Mouse (Mus musculus): ENCODE results near the gene Card9.

Gene Card9

DNA sequence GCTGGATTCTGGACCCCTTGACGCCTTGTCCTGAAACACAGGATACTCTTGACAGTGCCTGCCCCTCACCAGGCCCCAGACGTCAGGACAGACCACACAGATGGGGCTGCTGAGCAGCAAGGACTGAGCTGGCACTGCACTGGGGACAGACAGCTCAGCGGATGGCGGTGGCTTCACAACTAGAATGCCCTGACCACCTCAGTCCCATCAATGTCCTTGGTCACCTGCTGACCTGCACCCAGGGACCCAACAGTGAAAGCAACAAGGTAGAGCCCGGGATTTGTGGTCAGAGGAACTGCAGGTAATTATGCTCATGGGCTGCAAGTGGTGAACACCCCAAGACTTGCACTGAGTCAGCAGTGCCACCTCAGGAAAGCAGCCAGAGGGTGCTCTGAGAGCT, 2.3 kb upstream of the Card9 start:
- in situ Hi-C loops (cut with MboI) = no loop called here

DNA sequence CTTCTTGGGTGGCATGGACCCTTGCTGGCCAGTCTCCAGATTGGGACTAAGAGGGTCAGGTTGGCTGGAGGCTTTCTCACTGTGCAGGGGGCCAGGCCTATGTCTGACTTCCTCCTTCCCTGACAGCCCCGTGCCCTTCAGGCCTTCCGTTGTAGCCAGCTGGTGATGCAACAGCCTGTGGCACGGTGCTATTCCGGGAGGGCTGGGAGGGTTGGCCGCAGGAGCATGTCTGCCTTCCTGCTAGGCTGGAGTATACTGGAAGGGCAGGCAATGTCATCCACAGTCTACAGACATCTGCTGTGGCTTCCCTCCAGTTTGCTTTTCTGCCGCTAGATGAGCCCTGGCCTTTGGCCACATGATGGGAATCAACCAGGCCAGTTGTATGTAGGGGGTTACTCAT, 735 bp downstream of the Card9 start:
- in situ Hi-C loops (cut with MboI) = no loop called here

DNA sequence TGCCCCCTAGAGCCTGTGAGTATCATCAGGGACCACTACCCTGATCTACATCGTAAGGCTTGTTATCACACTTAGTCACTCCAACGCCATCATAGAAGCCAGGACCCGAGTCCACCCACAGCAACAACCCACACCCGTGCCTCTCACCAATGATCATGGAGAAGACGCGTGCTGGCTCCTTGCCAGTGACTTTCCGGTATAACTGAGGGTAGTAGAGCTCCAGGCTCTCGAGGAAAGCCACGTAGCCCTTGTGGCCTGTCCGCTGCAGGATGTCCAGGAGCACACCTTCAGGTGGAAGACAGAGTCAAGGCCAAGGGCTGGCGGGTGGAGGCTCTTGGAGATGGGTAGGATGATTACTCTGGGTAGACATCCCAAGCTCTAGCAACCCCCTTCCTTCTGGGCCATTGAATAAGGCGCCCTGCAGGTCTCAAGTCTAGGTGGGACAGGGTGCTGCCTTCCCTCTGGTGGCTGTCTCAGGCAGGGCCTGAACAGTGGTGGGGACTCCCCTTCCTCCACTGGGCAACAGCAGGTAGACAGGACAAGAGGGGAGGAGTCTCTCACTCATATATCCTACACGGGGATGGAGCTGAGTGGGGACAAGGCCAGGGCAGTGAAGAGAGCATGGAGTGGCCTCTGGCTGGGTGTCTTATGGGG, 1.9 kb downstream of the Card9 start:
- in situ Hi-C loops (cut with MboI) = no loop called here

DNA sequence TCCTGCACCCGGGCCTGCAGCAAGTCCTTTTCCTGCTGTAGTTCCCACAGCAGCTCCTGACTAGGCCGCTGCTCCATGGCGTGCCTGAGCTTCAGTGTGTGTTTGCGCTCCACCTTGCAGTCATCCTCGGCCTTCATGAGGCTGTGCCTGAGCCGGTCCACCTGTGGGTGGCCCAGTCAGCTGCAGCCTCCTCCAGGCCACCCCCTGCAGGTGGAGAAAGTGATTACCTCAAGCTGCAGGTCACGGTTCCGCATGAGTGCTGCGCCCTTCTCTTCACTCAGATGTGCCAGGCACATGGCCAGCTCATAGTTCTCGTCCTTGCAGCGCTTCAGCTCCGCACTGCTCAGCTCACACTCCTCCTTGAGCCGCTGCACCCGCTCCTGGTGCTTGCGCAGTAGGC, 3.2 kb downstream of the Card9 start:
- in situ Hi-C loops (cut with MboI) = no loop called here

DNA sequence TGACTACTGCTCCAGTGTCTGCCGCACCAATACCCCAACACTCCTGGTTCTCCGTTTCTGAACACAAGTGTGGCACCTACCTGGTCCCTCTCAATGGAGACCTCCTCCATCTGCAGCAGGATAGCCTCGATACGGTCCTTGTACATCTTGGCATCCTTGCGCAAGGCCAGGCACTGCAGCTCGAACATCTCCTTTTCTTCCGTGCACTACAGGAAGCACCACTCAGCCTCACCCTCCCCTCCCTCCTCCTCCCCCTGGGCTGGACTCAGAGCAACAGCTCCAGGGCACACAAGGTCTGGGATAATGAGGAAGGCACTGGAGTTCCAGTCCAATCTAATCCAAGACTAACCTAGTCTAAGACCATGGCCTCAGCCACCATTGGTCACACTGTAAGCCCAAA, 4.0 kb downstream of the Card9 start:
- in situ Hi-C loops (cut with MboI) = no loop called here

DNA sequence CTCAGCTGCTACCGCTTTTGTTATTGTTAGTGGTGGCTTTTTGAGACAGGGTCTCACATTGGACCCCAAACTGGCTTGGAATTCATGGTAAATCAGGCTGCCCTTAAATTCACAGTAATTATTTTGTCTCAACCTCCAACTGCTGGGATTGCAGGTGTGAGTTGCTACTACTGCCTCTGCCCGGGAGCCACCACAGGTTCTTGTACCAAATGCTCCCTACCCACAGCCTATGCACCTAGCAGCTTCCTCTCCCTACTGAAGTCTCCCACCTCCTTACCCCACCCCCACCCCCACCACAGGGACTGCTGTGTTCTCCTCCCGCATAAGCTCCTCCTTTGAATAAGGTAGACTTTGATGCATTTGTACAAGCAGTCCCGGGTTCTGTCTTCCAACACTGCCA, 4.5 kb downstream of the Card9 start:
- in situ Hi-C loops (cut with MboI) = no loop called here

DNA sequence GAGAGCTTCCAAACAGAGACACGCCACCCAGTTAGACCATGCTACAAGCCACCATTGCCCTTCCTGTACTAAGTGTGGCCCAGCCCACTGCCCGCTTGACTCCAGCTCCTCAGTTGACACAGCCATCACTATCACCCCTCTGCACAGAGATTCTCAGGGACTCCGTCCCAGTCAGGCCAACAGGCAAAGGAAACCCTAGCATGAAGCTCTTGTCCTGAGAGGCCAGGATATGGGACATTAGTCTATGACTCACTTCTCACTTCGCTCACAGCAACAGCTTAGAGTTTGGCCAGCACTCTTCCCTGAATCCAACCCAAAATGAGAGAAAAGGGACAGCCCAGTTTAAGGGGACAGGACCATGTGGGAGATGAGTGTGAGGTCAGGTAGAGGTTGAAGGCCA, 6.3 kb downstream of the Card9 start:
- in situ Hi-C loops (cut with MboI) = no loop called here

DNA sequence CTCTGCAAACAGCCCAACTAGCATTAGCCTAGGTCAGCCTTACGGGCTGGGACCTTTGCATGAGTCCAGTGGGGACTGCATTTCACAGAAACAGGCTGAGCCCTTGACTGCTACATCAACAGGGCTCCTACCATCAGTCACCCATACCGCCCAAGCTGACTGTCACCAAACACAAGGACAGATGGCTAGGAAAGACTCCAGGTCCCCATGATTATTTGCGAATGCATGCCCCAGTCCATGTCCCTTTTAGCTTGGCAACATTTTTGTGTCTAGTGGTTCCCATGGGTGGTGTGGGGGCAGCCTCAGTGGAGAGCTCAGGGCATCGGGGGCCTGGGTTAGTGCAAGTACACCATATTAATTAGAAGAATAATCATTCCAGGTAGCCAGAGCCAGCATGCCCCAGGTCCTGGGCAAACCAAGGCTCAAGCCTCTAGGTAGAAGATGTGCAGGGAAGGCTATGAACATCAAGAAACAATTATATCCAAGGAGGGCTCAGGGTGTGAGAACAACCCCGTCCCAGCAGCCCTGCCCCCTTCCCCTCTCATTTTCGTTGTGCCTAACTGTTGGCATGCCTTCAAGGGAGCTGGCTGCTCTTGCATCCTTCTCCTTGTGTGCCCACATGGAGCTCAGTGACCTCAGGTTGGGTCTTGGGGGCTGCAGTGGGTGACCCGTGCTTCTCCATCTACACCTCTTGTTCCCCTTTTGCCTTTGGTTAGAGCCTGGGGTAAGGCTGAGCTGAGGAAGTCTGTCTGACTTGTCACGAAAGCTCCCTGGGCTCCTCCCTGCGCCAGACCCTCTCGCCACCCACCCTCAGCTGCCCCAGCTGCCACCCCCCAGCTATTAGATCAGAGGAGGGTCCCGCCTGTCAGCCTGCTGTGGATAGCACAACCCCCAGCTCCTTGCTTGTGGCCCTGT, 7.4 kb downstream of the Card9 start:
- in situ Hi-C loops (cut with MboI) = no loop called here

DNA sequence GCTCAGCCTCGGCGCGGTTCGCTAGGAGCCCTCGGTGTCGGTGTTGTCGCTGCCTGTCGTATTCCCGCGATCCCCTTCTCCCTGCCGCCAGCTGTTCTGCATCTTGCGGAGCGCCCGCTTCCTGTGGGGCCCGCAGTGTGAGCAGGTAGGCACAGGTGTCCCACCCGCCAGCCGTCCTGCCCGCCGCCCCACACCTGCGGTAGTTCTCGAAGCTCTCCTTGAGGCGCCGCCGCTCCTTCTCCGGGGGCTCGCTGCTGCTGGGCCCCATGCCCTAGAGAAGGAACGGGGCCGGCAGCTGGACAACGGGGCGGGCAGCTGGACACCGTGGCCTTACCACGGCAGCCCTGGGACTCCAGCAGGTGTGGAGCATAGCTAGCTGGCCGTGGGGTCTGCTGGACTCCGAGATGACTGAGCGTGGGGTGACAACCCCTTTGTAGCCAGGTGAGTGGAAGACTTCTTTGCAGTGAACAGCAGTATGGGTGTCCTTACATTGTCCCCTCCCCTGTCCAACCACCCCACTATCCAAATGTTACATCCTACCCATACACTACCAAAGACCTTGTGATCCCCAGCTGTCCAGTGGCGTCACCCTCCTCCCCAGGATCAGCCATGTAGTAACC, 8.3 kb downstream of the Card9 start:
- in situ Hi-C loops (cut with MboI) = no loop called here

DNA sequence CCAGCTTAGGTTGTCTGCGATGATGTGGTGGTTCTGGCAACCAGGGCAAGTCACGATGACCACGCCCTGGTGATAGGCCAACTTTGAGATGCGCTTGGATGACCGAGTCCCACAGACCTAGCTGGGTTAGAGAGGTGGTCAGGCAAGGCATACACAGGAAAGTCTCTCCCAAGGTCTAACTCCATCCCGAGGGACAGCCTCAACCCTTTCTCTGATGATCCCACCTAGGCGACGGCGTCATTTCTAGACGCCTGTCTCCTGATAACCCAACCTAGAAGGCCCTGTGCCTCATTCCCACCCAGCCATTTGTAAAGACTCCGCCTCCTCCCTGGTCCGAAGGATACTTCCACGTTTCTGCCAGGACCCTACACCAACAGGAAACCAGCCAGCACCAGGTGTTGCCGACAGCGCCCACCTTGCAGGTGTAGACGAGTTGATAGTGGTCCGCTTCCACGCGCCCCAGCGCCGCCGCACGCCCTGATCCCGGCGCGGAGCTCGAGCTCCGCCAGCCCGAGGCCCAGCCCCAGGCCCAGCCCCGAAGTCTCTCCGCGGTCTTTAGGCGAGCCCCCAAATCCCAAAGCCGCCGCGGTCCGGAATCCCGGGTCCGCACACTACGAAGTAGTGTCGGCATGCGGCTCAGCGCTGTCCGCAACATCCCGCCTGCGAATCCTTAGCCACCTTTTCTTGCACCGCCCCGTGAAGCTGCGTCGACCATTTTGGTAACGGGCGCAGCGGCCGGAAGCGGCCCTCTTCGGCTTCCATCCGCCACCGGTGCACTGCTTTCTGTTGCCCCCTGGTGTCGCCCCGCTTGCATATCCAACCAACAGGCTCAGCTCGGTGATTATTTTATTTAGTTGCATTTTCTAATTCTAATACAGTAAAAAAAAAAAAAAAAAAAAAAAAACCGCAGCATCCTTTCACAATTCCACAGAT, 9.1 kb downstream of the Card9 start, which contains the start of gene Dnlz:
Gene Dnlz, minus strand, starts transcription at position 753 of the 933 bp plus-strand sequence.
- in situ Hi-C loops (cut with MboI) = no loop called here

DNA sequence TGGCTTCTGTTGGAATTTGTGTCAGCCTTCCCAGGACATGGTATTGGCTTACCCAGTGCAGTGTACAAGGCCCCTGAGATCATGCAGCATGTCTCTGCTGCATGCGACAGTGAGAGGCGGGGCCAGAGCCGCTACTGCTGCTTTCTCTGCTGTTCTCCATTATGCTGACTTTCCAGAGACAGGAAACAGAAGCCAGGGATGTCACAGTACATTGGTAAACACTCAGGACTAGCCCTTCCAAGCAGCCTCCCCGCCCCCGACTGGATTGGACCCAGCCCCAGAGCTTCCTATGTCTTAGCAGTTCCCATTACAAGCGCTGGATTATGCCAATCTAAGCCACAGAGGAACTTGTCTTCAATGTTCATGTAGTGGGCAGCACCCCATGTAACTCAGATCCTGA, 12.5 kb downstream of the Card9 start:
- in situ Hi-C loops (cut with MboI) = no loop called here

DNA sequence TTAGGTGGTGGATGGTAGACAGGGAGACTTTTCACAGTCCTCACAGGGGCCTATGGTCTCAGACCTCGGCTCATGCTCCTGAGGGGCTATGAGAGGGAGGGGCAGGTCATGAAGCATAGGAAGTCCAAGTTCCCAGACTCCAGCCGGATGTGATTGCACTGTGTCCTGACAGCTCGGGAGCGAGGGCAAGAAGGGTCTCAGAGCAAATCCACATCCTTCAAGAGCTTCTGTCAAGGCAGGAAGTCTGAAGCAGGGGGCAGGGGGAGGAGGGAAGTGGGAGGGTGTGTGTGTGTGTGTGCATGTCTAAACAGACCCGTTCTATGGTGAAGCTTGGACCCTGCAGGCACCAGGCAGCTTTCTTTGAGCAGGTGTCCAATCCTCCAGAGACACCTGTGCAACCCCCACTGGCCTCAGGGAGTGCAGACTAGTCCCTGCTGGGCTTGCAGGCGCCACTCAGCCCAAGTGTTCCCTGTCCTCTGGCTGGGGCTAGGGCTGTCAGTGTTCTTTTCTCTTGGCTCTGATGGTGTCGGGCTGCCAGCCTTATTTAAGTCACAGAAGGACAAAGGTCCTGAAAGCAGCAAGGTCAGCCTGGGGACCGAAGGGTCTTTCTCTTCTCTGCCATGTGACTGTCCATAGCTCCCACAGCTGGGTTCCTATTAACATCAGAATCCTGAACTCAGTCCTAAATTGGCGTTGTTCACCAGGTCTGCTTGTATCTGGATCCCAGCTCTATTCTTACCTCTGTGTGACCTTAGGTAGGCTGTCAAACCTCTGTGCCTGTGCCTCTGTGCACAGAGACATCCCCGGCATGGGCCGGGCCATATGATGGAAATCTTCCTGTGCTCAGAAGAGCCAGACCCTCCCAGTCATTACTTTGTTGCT, 17.9 kb downstream of the Card9 start:
- in situ Hi-C loops (cut with MboI) = no loop called here

DNA sequence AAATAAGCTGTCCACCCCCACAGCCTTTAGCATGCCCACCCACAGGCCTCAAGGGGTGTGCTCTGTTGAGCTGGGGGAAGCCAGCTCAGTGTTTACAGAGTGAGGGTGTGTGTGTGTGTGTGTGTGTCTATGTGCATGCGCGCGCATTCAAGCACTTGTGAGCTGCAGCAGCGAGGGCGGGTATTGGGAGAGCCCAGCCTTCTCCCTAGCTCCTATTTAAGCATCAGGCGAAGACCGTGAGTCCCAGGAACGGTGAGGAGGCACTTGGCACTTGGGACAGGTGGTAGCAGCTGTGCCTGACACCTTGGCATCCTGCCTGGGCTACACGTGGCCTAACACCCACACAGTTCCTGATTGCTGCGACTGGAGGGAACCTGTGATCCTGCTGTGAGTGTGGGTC, 18.7 kb downstream of the Card9 start:
- in situ Hi-C loops (cut with MboI) = no loop called here

DNA sequence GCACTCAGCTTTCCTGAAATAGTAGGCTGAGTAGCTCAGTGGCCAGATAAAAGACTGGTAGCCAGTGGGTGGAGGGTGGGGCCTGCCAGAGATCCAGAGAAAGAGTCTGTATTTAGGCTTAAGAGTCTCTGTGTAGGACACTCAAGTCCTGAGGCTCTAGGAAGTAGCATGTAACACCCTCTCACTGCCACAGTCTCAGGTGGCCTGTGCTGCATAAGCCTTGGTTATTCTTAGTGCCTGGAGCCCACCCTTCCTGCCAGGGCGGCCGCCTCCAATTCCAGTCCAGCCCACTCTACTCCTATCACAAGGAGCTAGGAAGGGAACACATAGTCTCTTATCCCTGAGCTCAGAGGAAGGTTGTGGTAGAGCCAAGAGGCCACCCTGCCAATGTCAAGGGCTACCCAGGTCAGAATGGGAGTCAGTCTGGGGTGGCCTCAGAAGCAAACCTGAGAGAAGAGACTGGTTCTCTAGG, 19.2 kb downstream of the Card9 start:
- in situ Hi-C loops (cut with MboI) = no loop called here

DNA sequence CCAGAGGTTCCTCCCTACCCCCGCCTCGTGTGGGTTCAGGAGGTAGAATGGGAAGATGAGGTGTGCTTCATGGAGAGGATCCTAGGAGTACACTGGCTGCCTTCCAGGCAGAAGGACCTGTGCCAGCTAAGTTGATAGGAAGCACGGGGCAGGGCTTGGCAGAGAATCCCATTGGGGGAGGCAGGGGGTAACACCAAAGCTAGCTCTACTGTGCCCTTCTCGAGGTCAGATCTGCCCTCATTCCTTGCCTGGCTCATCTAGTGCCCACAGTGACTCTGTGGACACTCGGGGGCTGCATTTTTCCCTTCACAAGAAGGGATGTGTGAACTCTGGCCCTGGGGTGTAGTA, 21.5 kb downstream of the Card9 start:
- in situ Hi-C loops (cut with MboI) = no loop called here

DNA sequence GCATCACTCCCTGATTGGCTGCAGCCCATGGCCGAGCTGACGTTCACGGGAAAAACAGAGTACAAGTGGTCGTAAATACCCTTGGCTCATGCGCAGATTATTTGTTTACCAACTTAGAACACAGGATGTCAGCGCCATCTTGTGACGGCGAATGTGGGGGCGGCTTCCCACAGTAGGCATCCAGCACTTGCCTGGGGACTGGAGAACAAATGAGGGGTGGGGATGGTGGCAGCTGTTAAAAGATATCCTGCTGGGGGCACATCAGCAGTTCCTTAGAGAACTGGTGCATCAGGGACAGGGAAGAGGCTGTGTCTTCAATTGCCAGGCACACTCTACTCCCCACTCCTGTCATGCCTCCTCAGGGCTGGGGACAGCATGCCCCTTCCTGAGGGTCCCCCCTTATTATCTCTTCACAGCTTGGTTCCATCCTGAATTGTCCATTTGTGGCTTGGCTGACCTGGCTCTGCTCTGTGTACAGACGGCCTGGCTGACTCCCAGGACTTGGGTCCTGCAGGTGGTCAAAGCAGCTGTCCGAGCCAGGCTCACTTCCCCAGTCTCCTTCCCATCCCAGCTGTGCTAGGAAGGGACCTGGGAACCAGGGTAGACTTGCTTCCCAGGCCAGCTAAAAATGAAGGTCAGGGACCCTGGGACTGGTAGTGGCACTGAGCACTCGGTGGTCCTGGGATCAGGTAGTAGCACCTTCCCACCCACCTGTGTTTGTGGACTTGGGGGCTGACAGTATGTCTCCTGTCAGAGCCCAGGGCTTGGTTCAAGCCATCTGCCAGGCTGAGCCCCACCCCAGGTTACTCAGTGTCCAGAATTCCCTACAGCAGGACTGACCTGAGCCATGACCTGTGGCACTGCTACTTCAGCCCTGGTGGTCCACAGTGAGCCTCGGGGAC, 22.2 kb downstream of the Card9 start:
- in situ Hi-C loops (cut with MboI) = no loop called here

DNA sequence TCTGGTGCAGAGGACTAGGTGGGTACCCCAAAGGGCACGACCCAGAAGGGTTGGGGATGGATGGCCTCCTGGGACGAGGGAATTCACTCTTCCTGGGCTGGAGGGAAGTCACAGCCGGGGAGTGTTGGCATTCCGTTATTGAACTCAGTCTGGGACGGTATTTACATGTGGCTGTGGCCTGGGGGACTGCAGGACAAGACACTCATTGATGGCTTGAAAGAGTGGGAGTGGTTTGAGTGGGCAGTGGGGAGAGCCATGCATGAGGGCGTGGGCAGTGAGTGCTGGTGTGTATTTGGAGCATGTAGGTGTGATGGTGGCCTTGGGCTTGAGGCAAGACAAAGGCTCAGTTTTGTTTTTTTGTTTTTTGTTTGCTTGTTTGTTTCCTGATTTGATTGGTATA, 30.0 kb downstream of the Card9 start:
- in situ Hi-C loops (cut with MboI) = no loop called here

DNA sequence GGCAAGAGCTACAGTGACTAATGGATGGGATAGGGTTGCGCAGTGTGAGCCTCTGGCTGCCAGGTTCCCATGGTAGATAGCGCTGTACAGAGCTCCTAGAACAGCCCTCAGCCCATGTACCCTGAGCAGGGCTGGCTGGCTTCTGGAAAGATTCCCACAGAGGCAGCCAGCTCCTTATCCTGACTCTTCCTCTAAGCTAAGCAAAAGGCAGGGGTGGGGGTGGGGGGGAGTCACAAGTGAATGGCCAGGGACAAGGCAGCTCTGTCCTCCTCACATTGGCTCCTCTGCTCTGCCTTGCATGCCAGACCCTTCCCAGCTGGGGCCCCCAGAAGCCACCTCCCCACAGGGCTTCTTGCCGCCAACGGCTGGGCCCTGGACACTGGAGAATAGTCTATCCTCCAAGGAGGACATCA, 30.7 kb downstream of the Card9 start:
- in situ Hi-C loops (cut with MboI) = no loop called here

DNA sequence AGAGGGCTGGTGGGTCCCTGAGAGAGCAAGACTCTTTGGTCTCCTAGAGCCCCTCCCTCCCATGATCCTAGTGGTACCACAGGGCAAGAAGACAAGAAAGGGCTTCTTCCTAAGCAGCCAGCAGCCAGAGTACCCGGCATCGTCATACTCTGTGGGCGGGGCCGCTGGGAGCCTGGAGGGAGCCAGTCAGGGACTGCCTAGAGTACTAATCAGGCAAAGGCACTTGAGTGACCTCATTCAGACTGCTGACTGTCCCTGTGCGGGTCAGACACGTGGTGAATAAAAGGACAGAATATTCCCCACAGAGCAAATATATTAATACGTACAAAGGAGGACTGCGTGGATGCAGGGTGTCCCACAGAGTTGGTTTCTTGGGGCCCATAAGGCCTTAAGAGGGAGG, 31.3 kb downstream of the Card9 start:
- in situ Hi-C loops (cut with MboI) = no loop called here

DNA sequence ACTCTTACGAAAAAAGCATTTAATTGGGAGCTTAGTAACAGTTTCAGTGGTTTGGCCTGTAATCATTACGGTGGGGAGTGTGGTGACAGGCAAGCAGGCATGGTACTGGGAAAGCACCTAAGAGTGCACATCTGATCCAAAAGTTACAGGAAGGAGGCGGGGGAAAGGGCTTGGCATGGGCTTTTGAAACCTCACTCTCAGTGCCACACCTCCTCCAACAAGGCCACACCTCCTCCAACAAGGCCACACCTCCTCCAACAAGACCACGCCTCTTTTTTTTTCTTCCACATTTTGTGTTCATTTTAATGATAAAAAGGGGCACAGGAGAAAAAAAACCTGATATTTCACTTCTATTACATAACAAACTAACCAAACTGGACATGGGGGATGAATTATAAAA, 32.9 kb downstream of the Card9 start:
- in situ Hi-C loops (cut with MboI) = no loop called here

All from mature B cell (primary cell).